8 mouse cellular contexts compared by ENCODE assay signal in the genomic region with DNA sequence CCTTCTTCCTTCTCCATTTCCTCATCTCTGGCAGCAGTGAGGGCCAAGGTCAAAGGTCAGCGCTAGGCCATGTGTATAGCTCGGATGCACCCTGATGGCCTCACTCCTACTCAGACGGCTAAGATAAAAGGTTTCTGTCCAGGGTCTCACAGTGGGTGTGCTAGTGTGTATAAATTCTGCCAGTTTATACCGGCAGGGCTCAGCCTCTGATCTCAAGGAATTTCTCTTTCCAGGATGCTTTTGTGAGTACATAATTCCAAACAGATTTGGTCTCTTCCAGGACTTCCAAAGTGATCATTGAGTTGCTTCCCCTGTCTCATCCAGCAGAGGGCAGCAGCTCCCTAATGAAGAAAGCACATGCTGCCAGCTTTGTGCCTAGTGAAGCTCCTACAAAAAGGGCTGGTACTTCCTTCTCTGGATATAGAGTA. TPM values are rescaled to one million over a fixed set of nuclear protein-coding genes. Genes with fewer than 3 reads are reported as not detected.
DNase-seq lines count a peak whose midpoint lies in the region; ATAC-seq and TF ChIP-seq lines count a peak whose summit lies in the region.

No protein-coding gene starts in this region.

- no peak overlapping the region for H3K27ac ChIP-seq in heart, embryonic 11.5 days (ENCODE audit: low read depth, low read length)
- H3K27ac ChIP-seq in left cerebral cortex, adult 2 months = no peak overlapping the region
- H3K27ac ChIP-seq in midbrain, embryonic 12.5 days (replicated peaks) = no peak overlapping the region

- TF ChIP-seq CTCF in left cerebral cortex, adult 2 months (IDR thresholded peaks at IDR 0.05) = peak; percentile 79

- H3K4me2 ChIP-seq in heart, embryonic 11.5 days = no peak overlapping the region
- H3K4me2 ChIP-seq in midbrain, embryonic 12.5 days (replicated peaks) = no peak overlapping the region

- H3K4me3 ChIP-seq in heart, embryonic 11.5 days (ENCODE audit: low read depth, low read length) = no peak overlapping the region
- no peak overlapping the region for H3K4me3 ChIP-seq in left cerebral cortex, adult 2 months
- H3K4me3 ChIP-seq in midbrain, embryonic 12.5 days = no peak overlapping the region

- no peak for ATAC-seq in heart, embryonic 11.5 days (replicated peaks; ENCODE audit: insufficient number of reproducible peaks, low FRiP score, low TSS enrichment)
- ATAC-seq in midbrain, embryonic 12.5 days (ENCODE audit: low FRiP score, low read depth) = peak; percentile 50; the same call in 1 of the 2 replicates

- intact Hi-C loops in left cerebral cortex, adult 2 months (cut with DNase I) = loop anchor here (1.0 to 10.0 kb wide), 2 partner anchors 84 to 544 kb away; a partner anchor contains a TSS

- 52% methylated on average over 4 of the region's 4 CpGs for WGBS in heart, embryonic 11.5 days (ENCODE audit: insufficient replicate concordance)
- WGBS in midbrain, embryonic 12.5 days = 42% methylated on average over 4 of the region's 4 CpGs

- no peaks in the 10 kb centered on the region for H3K27me3 ChIP-seq in heart, embryonic 11.5 days (ENCODE audit: control insufficient read depth, insufficient read depth, low read length)
- H3K27me3 ChIP-seq in midbrain, embryonic 12.5 days = no peaks in the 10 kb centered on the region

- peaks cover 6% of the 10 kb centered on the region for H3K36me3 ChIP-seq in heart, embryonic 11.5 days (ENCODE audit: control insufficient read depth, insufficient read depth, low read length)
- peaks cover 11% of the 10 kb centered on the region; the same call in 1 of the 2 replicates for H3K36me3 ChIP-seq in midbrain, embryonic 12.5 days

- DNase-seq in heart, adult 11 months = peak; percentile 94
- DNase-seq in cerebellum, postnatal 10 days = peak; percentile 89
- peak; percentile 65 to 76 for DNase-seq in frontal cortex, postnatal 10 days (ENCODE audit: low spot score in 2 of 2)
- DNase-seq in induced T-regulatory cell, adult 2 months (ENCODE audit: low read depth) = peak; percentile 76
- peak; percentile 76 to 81 for DNase-seq in left cerebral cortex, adult 2 months (ENCODE audit: extremely low spot score in 1 of 2, low spot score in 2 of 2)
- DNase-seq in spleen, postnatal 36 days (ENCODE audit: low spot score in 2 of 2) = peak; percentile 22 to 47

- no peak overlapping the region for H3K9ac ChIP-seq in heart, embryonic 11.5 days (ENCODE audit: low read depth, low read length)
- no peak overlapping the region for H3K9ac ChIP-seq in midbrain, embryonic 12.5 days (replicated peaks)

- H3K4me1 ChIP-seq in heart, embryonic 11.5 days (ENCODE audit: control insufficient read depth, insufficient read depth, low read length) = peaks cover 11% of the 10 kb centered on the region
- H3K4me1 ChIP-seq in midbrain, embryonic 12.5 days = peaks cover 25% of the 10 kb centered on the region

- H3K9me3 ChIP-seq in heart, embryonic 11.5 days (replicated peaks; ENCODE audit: control insufficient read depth, low read length) = no peaks in the 10 kb centered on the region
- no peaks in the 10 kb centered on the region for H3K9me3 ChIP-seq in midbrain, embryonic 12.5 days

RNA-seq across cellular contexts. Expression of a gene that starts 5.3 kb away (rescaled TPM):
- polyA plus RNA-seq in heart, embryonic 11.5 days (2014; fragmentation: Nextera tagmentation; extraction: Ambion mirVana) = 42.8 and 43.4 TPM in 2 replicates
- total RNA-seq in left cerebral cortex, adult 2 months (2021) = 10 to 100 TPM; 63.3 to 69.5 TPM
- 69.4 and 74.9 TPM in 2 replicates for polyA plus RNA-seq in midbrain, embryonic 12.5 days (2016; fragmentation: Nextera tagmentation; extraction: Ambion mirVana)

RNA-seq across cellular contexts. Expression of a gene that starts 5.5 kb away (rescaled TPM):
- polyA plus RNA-seq in heart, embryonic 11.5 days (2014; fragmentation: Nextera tagmentation; extraction: Ambion mirVana) = 11.4 and 12.7 TPM in 2 replicates
- 10 to 100 TPM; 39.6 to 44.7 TPM for total RNA-seq in left cerebral cortex, adult 2 months (2021)
- 14.4 and 14.9 TPM in 2 replicates for polyA plus RNA-seq in midbrain, embryonic 12.5 days (2016; fragmentation: Nextera tagmentation; extraction: Ambion mirVana)

Comparison
In these comparisons a context has a peak if more than half of its experiments do, and no peak if none do; other contexts are left out.
1. DNase-seq: peak in every context shown above with its lines; median percentile 94 in heart, adult 11 months; 89 in cerebellum, postnatal 10 days; 78 in left cerebral cortex, adult 2 months; 76 in induced T-regulatory cell, adult 2 months; 70 in frontal cortex, postnatal 10 days; 34 in spleen, postnatal 36 days.